31 mouse cellular contexts compared by ENCODE assay signal in the genomic region with DNA sequence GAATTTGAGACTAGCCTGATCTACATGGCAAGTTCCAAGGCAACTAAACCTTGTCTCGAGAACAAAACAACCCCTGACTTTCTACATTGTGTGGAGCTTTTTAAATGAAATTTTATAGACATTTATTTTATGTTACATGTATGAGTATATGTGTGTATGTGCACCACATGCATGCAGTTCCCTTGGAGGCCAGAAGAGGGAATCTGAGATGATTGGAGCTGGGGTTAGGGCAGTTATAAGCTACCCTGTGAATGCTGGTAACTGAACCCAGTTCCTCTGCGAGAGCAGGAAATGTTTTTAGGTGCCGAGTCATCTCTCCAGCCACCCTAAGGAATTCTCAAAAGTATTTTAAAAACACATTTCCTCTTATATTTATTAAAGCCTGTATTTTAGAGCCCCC. TPM values are rescaled to one million over a fixed set of nuclear protein-coding genes. Genes with fewer than 3 reads are reported as not detected.
A peak's percentile ranks its signal among the peaks of the same experiment; 100 is the strongest.
DNase-seq lines count a peak whose midpoint lies in the region; ATAC-seq and TF ChIP-seq lines count a peak whose summit lies in the region.
"Had no signal": no experiment of that assay in that cellular context is flagged by ENCODE, and none has a peak within 500 bp of the region (broad histone marks: within the 10 kb centered on the region; RNA-seq: fewer than 3 reads in every experiment).

No protein-coding gene starts in this region.

- no peak for DNase-seq in heart, adult 2 months
- no peak for DNase-seq in heart, postnatal 36 days
- no peak for DNase-seq in layer of hippocampus, adult 2 months (ENCODE audit: low spot score in 2 of 2)
- DNase-seq in layer of hippocampus, postnatal 10 days (ENCODE audit: low spot score in 2 of 2): no peak
- DNase-seq in R1 (ENCODE audit: low read depth, low spot score): peak; percentile 56
- no peak for DNase-seq in frontal cortex, postnatal 10 days (ENCODE audit: low spot score in 2 of 2)
- DNase-seq: adrenal gland, adult 2 months; adrenal gland, postnatal 14 days; cerebellum, adult 11 months; cerebellum, adult 2 months; cerebellum, adult 9-11 months; cerebellum, postnatal 25 days; gastrocnemius, adult 2 months; gastrocnemius, postnatal 14 days; heart, adult 11 months; heart, postnatal 10 days; heart, postnatal 4 days had no signal

- no peak overlapping the region for H3K9ac ChIP-seq in heart, adult 2 months (ENCODE audit: low read depth, low read length)
- no peak overlapping the region for H3K9ac ChIP-seq in forebrain, embryonic 12.5 days
- H3K9ac ChIP-seq: embryonic facial prominence, embryonic 12.5 days; embryonic facial prominence, embryonic 15.5 days; forebrain, embryonic 13.5 days; heart, embryonic 12.5 days; heart, embryonic 15.5 days; hindbrain, embryonic 15.5 days; intestine, embryonic 15.5 days had no signal

- H3K4me1 ChIP-seq in heart, adult 2 months (ENCODE audit: control insufficient read depth, insufficient read depth, low read length): no peaks in the 10 kb centered on the region
- H3K4me1 ChIP-seq in E14TG2a.4 (replicated peaks; ENCODE audit: low read depth, low read length): no peaks in the 10 kb centered on the region
- H3K4me1 ChIP-seq in forebrain, embryonic 12.5 days: no peaks in the 10 kb centered on the region
- H3K4me1 ChIP-seq: embryonic facial prominence, embryonic 15.5 days; forebrain, embryonic 13.5 days; heart, embryonic 12.5 days; heart, embryonic 15.5 days; hindbrain, embryonic 15.5 days; intestine, embryonic 15.5 days had no signal

- 81% methylated on average over 3 of the region's 3 CpGs for WGBS in heart, adult 2 months
- 91% methylated on average over 3 of the region's 3 CpGs for WGBS in forebrain, embryonic 12.5 days

- ATAC-seq in forebrain, embryonic 12.5 days (ENCODE audit: low FRiP score): no peak
- ATAC-seq: forebrain, embryonic 13.5 days; forebrain, embryonic 16.5 days; intestine, embryonic 15.5 days had no signal

- intact Hi-C loops in heart, adult 2 months (cut with DNase I): loop anchor here (10.0 kb wide), 1 partner anchor 287 kb away; no protein-coding TSS in a partner anchor
- intact Hi-C loops in heart, postnatal 36 days (cut with DNase I): no loop called here

- H3K27me3 ChIP-seq in heart, adult 2 months (ENCODE audit: control insufficient read depth, insufficient read depth, low read length): no peaks in the 10 kb centered on the region
- H3K27me3 ChIP-seq in E14TG2a.4 (ENCODE audit: insufficient read depth, low read length): peaks cover 5% of the 10 kb centered on the region
- no peaks in the 10 kb centered on the region for H3K27me3 ChIP-seq in forebrain, embryonic 12.5 days
- H3K27me3 ChIP-seq: embryonic facial prominence, embryonic 12.5 days; embryonic facial prominence, embryonic 15.5 days; forebrain, embryonic 13.5 days; heart, embryonic 12.5 days; heart, embryonic 15.5 days; hindbrain, embryonic 15.5 days; intestine, embryonic 15.5 days had no signal

- H3K4me3 ChIP-seq in heart, adult 2 months: no peak overlapping the region
- H3K4me3 ChIP-seq in layer of hippocampus, adult 2 months: no peak overlapping the region
- no peak overlapping the region for H3K4me3 ChIP-seq in E14TG2a.4 (replicated peaks; ENCODE audit: low read length)
- H3K4me3 ChIP-seq in forebrain, embryonic 12.5 days (replicated peaks): no peak overlapping the region
- H3K4me3 ChIP-seq: embryonic facial prominence, embryonic 12.5 days; embryonic facial prominence, embryonic 15.5 days; forebrain, embryonic 13.5 days; gastrocnemius, adult 2 months; heart, embryonic 12.5 days; heart, embryonic 15.5 days; hindbrain, embryonic 15.5 days; intestine, embryonic 15.5 days had no signal

- H3K9me3 ChIP-seq in E14TG2a.4 (ENCODE audit: low read length): no peaks in the 10 kb centered on the region
- no peaks in the 10 kb centered on the region for H3K9me3 ChIP-seq in forebrain, embryonic 12.5 days
- H3K9me3 ChIP-seq: embryonic facial prominence, embryonic 12.5 days; embryonic facial prominence, embryonic 15.5 days; forebrain, embryonic 13.5 days; heart, embryonic 15.5 days; hindbrain, embryonic 15.5 days; intestine, embryonic 15.5 days had no signal

- peak; percentile 22; the same call in 1 of the 2 replicates for TF ChIP-seq CTCF in heart, adult 2 months (IDR thresholded peaks at IDR 0.05)
- peak; percentile 41 for TF ChIP-seq CTCF in layer of hippocampus, adult 2 months (conservative IDR thresholded peaks at IDR 0.05)
- TF ChIP-seq CTCF in E14TG2a.4 (conservative IDR thresholded peaks at IDR 0.05; ENCODE audit: low read length): peak; percentile 59

- no peak overlapping the region for H3K27ac ChIP-seq in heart, adult 2 months
- no peak overlapping the region for H3K27ac ChIP-seq in layer of hippocampus, adult 2 months
- no peak overlapping the region for H3K27ac ChIP-seq in forebrain, embryonic 12.5 days
- H3K27ac ChIP-seq: embryonic facial prominence, embryonic 12.5 days; embryonic facial prominence, embryonic 15.5 days; forebrain, embryonic 13.5 days; gastrocnemius, adult 2 months; heart, embryonic 15.5 days; hindbrain, embryonic 15.5 days; intestine, embryonic 15.5 days had no signal

- H3K79me2 ChIP-seq in heart, adult 2 months (replicated peaks; ENCODE audit: control insufficient read depth, insufficient read depth, low read length): no peaks in the 10 kb centered on the region

- no peak for TF ChIP-seq POLR2A in heart, adult 2 months (IDR thresholded peaks at IDR 0.05; ENCODE audit: insufficient read depth, low read depth, low read length)

- no peak overlapping the region for H3K4me2 ChIP-seq in forebrain, embryonic 12.5 days
- H3K4me2 ChIP-seq: embryonic facial prominence, embryonic 12.5 days; embryonic facial prominence, embryonic 15.5 days; forebrain, embryonic 13.5 days; heart, embryonic 12.5 days; heart, embryonic 15.5 days; hindbrain, embryonic 15.5 days; intestine, embryonic 15.5 days had no signal

- no peak for TF ChIP-seq EP300 in heart, adult 2 months (IDR thresholded peaks at IDR 0.05; ENCODE audit: insufficient read depth, low read depth, low read length)

- H3K36me3 ChIP-seq in heart, adult 2 months (ENCODE audit: control insufficient read depth, insufficient read depth, low read length): no peaks in the 10 kb centered on the region
- H3K36me3 ChIP-seq in E14TG2a.4 (ENCODE audit: insufficient read depth, low read length): peaks cover 1% of the 10 kb centered on the region; the same call in 1 of the 2 replicates
- no peaks in the 10 kb centered on the region for H3K36me3 ChIP-seq in forebrain, embryonic 12.5 days (replicated peaks)
- H3K36me3 ChIP-seq: embryonic facial prominence, embryonic 12.5 days; embryonic facial prominence, embryonic 15.5 days; heart, embryonic 12.5 days; heart, embryonic 15.5 days; hindbrain, embryonic 15.5 days; intestine, embryonic 15.5 days had no signal

RNA-seq across cellular contexts. Expression of gene Prss42, which starts 9.8 kb away (rescaled TPM):
- total RNA-seq in heart, adult 2 months (2021): not detected
- not detected in 2 replicates for polyA plus RNA-seq in heart, adult 2 months (2012; rRNA removed)
- not detected for total RNA-seq in heart, postnatal 36 days (2021)
- total RNA-seq in layer of hippocampus, adult 2 months (2021): not detected
- not detected for total RNA-seq in layer of hippocampus, postnatal 10 days (2021)
- polyA plus RNA-seq in forebrain, embryonic 12.5 days (2016; fragmentation: Nextera tagmentation; extraction: Ambion mirVana): not detected in 2 replicates
- total RNA-seq: adrenal gland, adult 2 months; adrenal gland, postnatal 14 days; adrenal gland, postnatal 4 days; common myeloid progenitor, adult 5-6 weeks; gastrocnemius, adult 2 months; gastrocnemius, postnatal 14 days; gastrocnemius, postnatal 4 days; heart, postnatal 10 days; heart, postnatal 4 days had no signal
- polyA plus RNA-seq: adrenal gland, adult 2 months; cerebellum, adult 2 months; embryonic facial prominence, embryonic 12.5 days; embryonic facial prominence, embryonic 15.5 days; forebrain, embryonic 13.5 days; forebrain, embryonic 16.5 days; hindbrain, embryonic 11.5 days; hindbrain, embryonic 15.5 days; intestine, embryonic 15.5 days had no signal

RNA-seq across cellular contexts. Expression of gene Prss44, which starts 25.6 kb away (rescaled TPM):
- not detected for total RNA-seq in heart, adult 2 months (2021)
- 0.06 TPM in 1 of 2 replicates, not detected in the other for polyA plus RNA-seq in heart, adult 2 months (2012; rRNA removed)
- total RNA-seq in heart, postnatal 36 days (2021): not detected
- not detected for total RNA-seq in layer of hippocampus, adult 2 months (2021)
- total RNA-seq in layer of hippocampus, postnatal 10 days (2021): not detected
- polyA plus RNA-seq in forebrain, embryonic 12.5 days (2016; fragmentation: Nextera tagmentation; extraction: Ambion mirVana): not detected in 2 replicates
- total RNA-seq: adrenal gland, adult 2 months; adrenal gland, postnatal 14 days; adrenal gland, postnatal 4 days; common myeloid progenitor, adult 5-6 weeks; gastrocnemius, adult 2 months; gastrocnemius, postnatal 14 days; gastrocnemius, postnatal 4 days; heart, postnatal 10 days; heart, postnatal 4 days had no signal
- polyA plus RNA-seq: adrenal gland, adult 2 months; cerebellum, adult 2 months; embryonic facial prominence, embryonic 12.5 days; embryonic facial prominence, embryonic 15.5 days; forebrain, embryonic 13.5 days; forebrain, embryonic 16.5 days; heart, embryonic 12.5 days; heart, embryonic 15.5 days; hindbrain, embryonic 11.5 days; hindbrain, embryonic 15.5 days; intestine, embryonic 15.5 days had no signal

RNA-seq across cellular contexts. Expression of gene Prss43, which starts 38.3 kb away (rescaled TPM):
- not detected for total RNA-seq in heart, adult 2 months (2021)
- not detected in 2 replicates for polyA plus RNA-seq in heart, adult 2 months (2012; rRNA removed)
- total RNA-seq in heart, postnatal 36 days (2021): not detected
- under 1 TPM; 0.15 to 0.25 TPM for total RNA-seq in layer of hippocampus, adult 2 months (2021)
- under 1 TPM; 0.21 to 0.27 TPM for total RNA-seq in layer of hippocampus, postnatal 10 days (2021)
- polyA plus RNA-seq in forebrain, embryonic 12.5 days (2016; fragmentation: Nextera tagmentation; extraction: Ambion mirVana): not detected in 2 replicates
- total RNA-seq: adrenal gland, adult 2 months; adrenal gland, postnatal 14 days; adrenal gland, postnatal 4 days; common myeloid progenitor, adult 5-6 weeks; gastrocnemius, adult 2 months; gastrocnemius, postnatal 14 days; gastrocnemius, postnatal 4 days; heart, postnatal 10 days; heart, postnatal 4 days had no signal
- polyA plus RNA-seq: adrenal gland, adult 2 months; embryonic facial prominence, embryonic 12.5 days; embryonic facial prominence, embryonic 15.5 days; forebrain, embryonic 13.5 days; forebrain, embryonic 16.5 days; heart, embryonic 12.5 days; heart, embryonic 15.5 days; hindbrain, embryonic 11.5 days; hindbrain, embryonic 15.5 days; intestine, embryonic 15.5 days had no signal

RNA-seq across cellular contexts. Expression of gene Pth1r, which starts 41.2 kb away (rescaled TPM):
- 1 to 10 TPM; 6.0 to 7.0 TPM for total RNA-seq in heart, adult 2 months (2021)
- polyA plus RNA-seq in heart, adult 2 months (2012; rRNA removed): 10.3 and 12.6 TPM in 2 replicates
- 1 to 10 TPM; 6.5 to 6.6 TPM for total RNA-seq in heart, postnatal 36 days (2021)
- total RNA-seq in layer of hippocampus, adult 2 months (2021): 1 to 10 TPM; 4.4 to 5.0 TPM
- total RNA-seq in layer of hippocampus, postnatal 10 days (2021): 1 to 10 TPM; 6.7 to 7.6 TPM
- polyA plus RNA-seq in forebrain, embryonic 12.5 days (2016; fragmentation: Nextera tagmentation; extraction: Ambion mirVana): 16.1 and 18.6 TPM in 2 replicates

RNA-seq across cellular contexts. Expression of gene Prss45, which starts 46.2 kb away (rescaled TPM):
- not detected for total RNA-seq in heart, adult 2 months (2021)
- polyA plus RNA-seq in heart, adult 2 months (2012; rRNA removed): 0.18 TPM in 1 of 2 replicates, not detected in the other
- total RNA-seq in heart, postnatal 36 days (2021): not detected
- under 1 TPM in 1 of 2 experiments, not detected in 1; 0.51 TPM for total RNA-seq in layer of hippocampus, adult 2 months (2021)
- total RNA-seq in layer of hippocampus, postnatal 10 days (2021): under 1 TPM; 0.50 to 0.74 TPM
- not detected in 2 replicates for polyA plus RNA-seq in forebrain, embryonic 12.5 days (2016; fragmentation: Nextera tagmentation; extraction: Ambion mirVana)
- total RNA-seq: adrenal gland, adult 2 months; adrenal gland, postnatal 14 days; adrenal gland, postnatal 4 days; common myeloid progenitor, adult 5-6 weeks; gastrocnemius, adult 2 months; gastrocnemius, postnatal 14 days; gastrocnemius, postnatal 4 days; heart, postnatal 10 days had no signal
- polyA plus RNA-seq: adrenal gland, adult 2 months; embryonic facial prominence, embryonic 12.5 days; embryonic facial prominence, embryonic 15.5 days; forebrain, embryonic 13.5 days; forebrain, embryonic 16.5 days; heart, embryonic 12.5 days; heart, embryonic 15.5 days; hindbrain, embryonic 11.5 days; hindbrain, embryonic 15.5 days; intestine, embryonic 15.5 days had no signal
